Mouse (Mus musculus): ENCODE measurements at regions not wholly inside any gene's neighbourhood (a gene's known extent, or its start where the extent isn't known, plus 50 kb on each side); places are given as distances from the start of the nearest gene placed in this dataset.

DNA sequence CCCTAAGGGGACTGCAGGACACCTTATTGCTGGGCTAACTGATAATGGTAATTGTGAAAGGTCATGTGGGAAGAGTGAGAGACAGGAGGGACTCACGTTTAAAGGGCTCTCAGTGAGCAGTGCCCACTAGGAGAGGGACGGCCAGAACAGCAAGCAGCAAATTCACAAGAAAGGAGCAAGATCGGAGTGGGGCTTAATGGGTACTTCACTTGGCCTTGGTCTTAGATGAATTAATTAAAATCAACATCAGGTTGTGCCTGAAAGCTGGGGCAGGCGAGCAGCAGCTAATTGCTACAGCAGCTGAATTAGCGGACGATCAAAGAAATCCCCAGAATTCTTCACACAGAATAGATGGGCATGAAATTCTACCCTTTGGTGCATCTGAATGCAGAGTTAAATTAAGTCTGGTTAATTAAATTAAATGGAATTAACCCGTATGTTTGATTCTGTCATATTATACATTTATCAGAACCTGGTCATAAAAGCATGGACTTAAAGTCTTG is 156.9 kb downstream of the Cdh26 start:
- Histone ChIP-seq H3K27me3 (ENCODE audit: control insufficient read depth, insufficient read depth, low read length) (no peaks in the 10 kb centered on the region), H3K4me3 (replicated peaks; ENCODE audit: low read length) (no peak overlapping the region), H3K4me1 (replicated peaks; ENCODE audit: control insufficient read depth, insufficient read depth, low read length) (no peaks in the 10 kb centered on the region), H3K9me3 (ENCODE audit: control insufficient read depth, low read length) (no peaks in the 10 kb centered on the region), H3K36me3 (replicated peaks; ENCODE audit: control insufficient read depth, insufficient read depth) (no peaks in the 10 kb centered on the region), H3K27ac (no peak overlapping the region), H3K4me2 (replicated peaks) (no peak overlapping the region), H3K9ac (no peak overlapping the region)
- DNase-seq (ENCODE audit: low spot score) (no peak), ATAC-seq (ENCODE audit: low FRiP score) (no peak)
- WGBS: 60% methylated on average over 7 of the region's 7 CpGs

DNA sequence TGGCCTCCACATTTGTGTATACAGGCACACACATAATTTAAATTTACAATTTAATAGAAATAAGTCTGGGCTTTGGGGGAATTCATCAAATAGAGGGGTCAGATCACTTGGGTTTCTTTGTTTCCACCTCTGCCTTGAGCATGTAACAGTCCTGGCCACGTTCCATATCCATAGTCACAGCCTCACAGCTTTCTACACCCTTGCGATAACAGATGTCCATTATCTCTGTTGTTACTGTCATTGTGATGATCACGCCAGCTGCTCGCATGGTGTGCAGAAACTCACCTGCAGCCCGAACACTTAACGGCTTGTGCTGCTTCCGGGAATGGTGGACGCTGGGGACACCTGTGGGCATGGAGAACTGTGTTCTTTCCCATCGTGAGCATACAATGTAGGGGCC is 163.4 kb downstream of the Cdh26 start:
- Histone ChIP-seq H3K9me3 (ENCODE audit: control insufficient read depth, low read length) (no peaks in the 10 kb centered on the region), H3K36me3 (replicated peaks; ENCODE audit: control insufficient read depth, insufficient read depth) (no peaks in the 10 kb centered on the region), H3K4me3 (replicated peaks; ENCODE audit: low read length) (no peak overlapping the region), H3K27me3 (ENCODE audit: control insufficient read depth, insufficient read depth, low read length) (no peaks in the 10 kb centered on the region), H3K4me2 (replicated peaks) (no peak overlapping the region), H3K4me1 (replicated peaks; ENCODE audit: control insufficient read depth, insufficient read depth, low read length) (peaks cover 28% of the 10 kb centered on the region), H3K27ac (peak overlapping the region; percentile 41; the same call in 1 of the 2 replicates), H3K9ac (no peak overlapping the region)
- 46% methylated on average over 9 of the region's 9 CpGs for WGBS
- no peak for DNase-seq (ENCODE audit: low spot score)
- ATAC-seq (ENCODE audit: low FRiP score): 0 out of 2 replicates have a peak, but pooled peaks have one; percentile 22

DNA sequence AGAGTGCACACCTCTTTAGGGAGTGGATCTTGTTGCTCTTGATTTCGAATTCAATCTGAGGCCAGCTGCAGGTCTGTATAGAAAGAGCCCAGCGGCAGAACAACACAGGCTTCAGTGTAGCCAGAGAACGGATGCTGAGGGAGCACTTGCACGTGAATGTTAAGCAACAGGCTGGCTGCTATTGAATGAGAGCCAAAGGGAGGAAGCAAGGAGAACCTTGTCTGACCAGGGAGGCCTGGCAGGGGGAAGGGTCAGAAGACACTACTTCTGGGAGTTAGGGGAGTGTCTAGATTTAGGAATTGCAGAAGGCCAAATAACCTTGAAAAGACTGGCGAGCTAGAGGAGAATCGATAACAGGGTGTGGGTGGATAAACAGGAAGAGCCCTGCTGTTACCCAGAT is 163.8 kb downstream of the Cdh26 start:
- Histone ChIP-seq H3K4me1 (replicated peaks; ENCODE audit: control insufficient read depth, insufficient read depth, low read length) (peaks cover 28% of the 10 kb centered on the region), H3K9me3 (ENCODE audit: control insufficient read depth, low read length) (no peaks in the 10 kb centered on the region), H3K36me3 (replicated peaks; ENCODE audit: control insufficient read depth, insufficient read depth) (no peaks in the 10 kb centered on the region), H3K4me2 (replicated peaks) (no peak overlapping the region), H3K27me3 (ENCODE audit: control insufficient read depth, insufficient read depth, low read length) (no peaks in the 10 kb centered on the region), H3K9ac (no peak overlapping the region), H3K4me3 (replicated peaks; ENCODE audit: low read length) (no peak overlapping the region), H3K27ac (peak overlapping the region; percentile 41)
- 26% methylated on average over 6 of the region's 6 CpGs for WGBS
- ATAC-seq (ENCODE audit: low FRiP score) (0 out of 2 replicates have a peak, but pooled peaks have one; percentile 31), DNase-seq (ENCODE audit: low spot score) (no peak)

DNA sequence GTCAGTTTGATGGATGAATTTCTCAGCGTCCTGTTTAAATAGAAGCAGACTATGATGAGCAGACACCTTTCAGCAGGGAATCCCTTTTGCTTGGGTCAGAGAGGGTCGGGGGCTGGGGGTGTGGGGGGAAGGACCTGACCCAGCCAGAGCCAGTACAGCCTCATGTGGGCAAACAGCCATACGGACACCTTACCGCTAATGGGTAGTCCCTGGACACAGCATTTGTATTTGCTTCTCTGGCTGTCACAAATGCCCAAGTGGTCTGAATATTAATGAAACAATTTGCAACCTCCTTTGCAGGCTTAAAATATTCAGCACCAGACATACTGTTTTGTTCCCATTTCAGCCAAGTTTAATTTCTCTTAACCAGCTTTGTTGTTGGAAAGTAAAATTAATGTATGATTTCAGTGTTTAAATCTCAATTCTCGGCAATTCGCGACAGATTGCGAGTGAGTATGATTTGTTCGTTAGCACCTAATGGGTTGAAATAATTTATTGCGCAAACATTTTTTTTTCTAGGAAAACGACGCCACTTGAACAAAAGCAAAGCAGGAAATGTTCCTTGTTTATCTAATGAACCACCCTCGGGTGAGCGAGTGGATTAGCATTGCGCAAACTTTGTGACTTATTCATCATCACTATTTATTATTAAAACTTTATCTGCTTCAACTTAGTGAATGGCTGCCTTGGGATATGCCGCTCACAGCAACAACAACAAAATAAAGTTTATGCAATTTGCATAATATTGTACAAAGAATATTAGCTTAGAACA is 166.2 kb downstream of the Cdh26 start:
- Histone ChIP-seq H3K4me3 (replicated peaks; ENCODE audit: low read length) (no peak overlapping the region), H3K9ac (no peak overlapping the region), H3K9me3 (ENCODE audit: control insufficient read depth, low read length) (no peaks in the 10 kb centered on the region), H3K4me2 (replicated peaks) (no peak overlapping the region), H3K27ac (no peak overlapping the region; the same call in 1 of the 2 replicates), H3K27me3 (ENCODE audit: control insufficient read depth, insufficient read depth, low read length) (no peaks in the 10 kb centered on the region), H3K4me1 (replicated peaks; ENCODE audit: control insufficient read depth, insufficient read depth, low read length) (peaks cover 28% of the 10 kb centered on the region), H3K36me3 (replicated peaks; ENCODE audit: control insufficient read depth, insufficient read depth) (no peaks in the 10 kb centered on the region)
- 47% methylated on average over 16 of the region's 16 CpGs for WGBS
- ATAC-seq (ENCODE audit: low FRiP score) (no peak), DNase-seq (ENCODE audit: low spot score) (no peak)

DNA sequence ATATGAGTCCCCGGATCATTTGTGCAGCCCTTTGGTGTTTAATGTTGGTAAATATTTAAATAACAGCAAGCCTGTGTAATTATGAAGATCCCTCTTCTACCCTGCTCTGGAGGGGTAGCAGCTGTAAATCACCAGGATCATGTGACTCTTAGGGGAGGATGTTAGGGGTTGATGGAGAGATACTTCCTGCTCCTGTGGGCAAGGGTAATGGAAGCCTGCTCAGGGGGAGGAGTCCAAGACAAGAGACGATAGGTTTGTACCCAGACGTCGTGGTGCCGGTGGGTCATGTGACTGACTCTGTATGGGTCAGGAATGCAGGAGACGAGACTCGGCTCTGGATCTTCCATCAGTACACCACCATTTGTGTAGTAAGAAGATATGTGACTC is 166.7 kb downstream of the Cdh26 start:
- 56% methylated on average over 7 of the region's 7 CpGs for WGBS
- peak; percentile 55; the same call in 1 of the 2 replicates for ATAC-seq (ENCODE audit: low FRiP score)

DNA sequence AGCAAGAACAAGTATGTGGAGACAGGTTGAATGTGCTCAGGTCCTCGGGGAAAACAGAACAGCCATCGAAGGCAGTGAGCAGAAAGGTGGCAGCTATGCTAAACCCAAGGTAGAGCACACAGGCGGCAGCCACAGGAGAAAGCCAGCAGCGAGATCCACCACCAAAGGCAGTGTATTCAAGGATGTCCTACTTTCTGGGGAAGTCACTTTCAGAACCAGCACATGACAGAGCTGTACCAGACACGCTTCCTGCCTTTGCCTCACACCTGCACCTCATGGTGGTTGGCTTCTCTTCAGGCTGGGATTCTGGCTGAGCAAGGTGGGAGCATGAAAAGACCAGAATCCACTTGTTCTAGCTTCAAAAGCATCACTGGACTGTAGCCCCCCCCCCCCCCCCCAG is 168.0 kb downstream of the Cdh26 start:
- 96% methylated on average over 5 of the region's 5 CpGs for WGBS
- ATAC-seq (ENCODE audit: low FRiP score): no peak
- H3K4me3 ChIP-seq (replicated peaks; ENCODE audit: low read length): no peak overlapping the region
- no peak overlapping the region for H3K27ac ChIP-seq
- H3K4me2 ChIP-seq (replicated peaks): no peak overlapping the region
- no peaks in the 10 kb centered on the region for H3K36me3 ChIP-seq (replicated peaks; ENCODE audit: control insufficient read depth, insufficient read depth)
- no peak for DNase-seq (ENCODE audit: low spot score)
- no peaks in the 10 kb centered on the region for H3K27me3 ChIP-seq (ENCODE audit: control insufficient read depth, insufficient read depth, low read length)
- no peaks in the 10 kb centered on the region for H3K9me3 ChIP-seq (ENCODE audit: control insufficient read depth, low read length)
- H3K4me1 ChIP-seq (replicated peaks; ENCODE audit: control insufficient read depth, insufficient read depth, low read length): peaks cover 28% of the 10 kb centered on the region
- no peak overlapping the region for H3K9ac ChIP-seq

More for the DNA sequence above, 166.7 kb downstream of the Cdh26 start:
- Histone ChIP-seq H3K9me3 (ENCODE audit: control insufficient read depth, low read length) (no peaks in the 10 kb centered on the region), H3K9ac (no peak overlapping the region), H3K4me3 (replicated peaks; ENCODE audit: low read length) (no peak overlapping the region), H3K4me2 (replicated peaks) (no peak overlapping the region), H3K4me1 (replicated peaks; ENCODE audit: control insufficient read depth, insufficient read depth, low read length) (peaks cover 28% of the 10 kb centered on the region), H3K27me3 (ENCODE audit: control insufficient read depth, insufficient read depth, low read length) (no peaks in the 10 kb centered on the region), H3K36me3 (replicated peaks; ENCODE audit: control insufficient read depth, insufficient read depth) (no peaks in the 10 kb centered on the region), H3K27ac (no peak overlapping the region)
- no peak for DNase-seq (ENCODE audit: low spot score)

DNA sequence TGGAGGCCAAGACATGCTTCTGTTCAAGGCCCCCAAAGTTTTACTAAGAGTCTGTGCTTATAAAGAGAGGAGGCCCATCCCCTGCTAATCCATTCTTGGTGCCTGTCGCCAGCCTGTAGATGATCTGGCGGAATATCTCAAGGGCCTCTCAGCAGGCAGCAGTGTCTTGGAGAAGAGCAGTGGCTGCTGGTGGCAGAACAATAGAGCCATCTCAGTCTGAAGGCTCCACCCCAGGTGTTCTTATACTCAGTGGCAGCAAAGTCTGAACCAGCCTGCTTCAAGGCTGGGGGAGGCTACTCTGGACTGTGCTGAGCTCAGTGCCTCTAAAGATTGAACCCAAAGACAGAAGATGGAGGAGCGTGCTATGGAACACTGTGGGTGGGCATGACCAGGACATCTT is 168.5 kb downstream of the Cdh26 start:
- ATAC-seq (ENCODE audit: low FRiP score) (no peak), DNase-seq (ENCODE audit: low spot score) (no peak)
- 82% methylated on average over 3 of the region's 3 CpGs for WGBS
- Histone ChIP-seq H3K27ac (no peak overlapping the region), H3K4me2 (replicated peaks) (no peak overlapping the region), H3K4me3 (replicated peaks; ENCODE audit: low read length) (no peak overlapping the region), H3K36me3 (replicated peaks; ENCODE audit: control insufficient read depth, insufficient read depth) (no peaks in the 10 kb centered on the region), H3K4me1 (replicated peaks; ENCODE audit: control insufficient read depth, insufficient read depth, low read length) (peaks cover 26% of the 10 kb centered on the region), H3K9ac (no peak overlapping the region), H3K27me3 (ENCODE audit: control insufficient read depth, insufficient read depth, low read length) (no peaks in the 10 kb centered on the region), H3K9me3 (ENCODE audit: control insufficient read depth, low read length) (no peaks in the 10 kb centered on the region)

DNA sequence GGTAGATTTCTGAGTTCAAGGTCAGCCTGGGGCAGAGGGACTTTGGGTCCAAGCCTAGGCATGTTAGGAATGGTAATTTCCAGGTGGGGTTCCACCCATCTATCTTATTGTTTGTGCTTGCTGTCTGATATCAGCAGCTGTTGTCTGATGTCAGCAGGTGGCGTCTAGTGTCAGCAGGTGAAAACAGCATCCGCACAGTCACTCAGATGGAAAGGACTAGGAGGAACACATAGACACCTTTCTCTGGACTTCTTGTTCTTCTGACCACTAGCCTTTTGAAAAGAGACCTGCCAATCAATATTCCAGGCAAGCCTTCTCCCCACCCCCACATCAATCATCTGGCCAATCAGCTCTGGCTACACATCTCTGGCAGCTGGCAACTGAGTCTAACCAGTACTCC is 173.1 kb downstream of the Cdh26 start:
- WGBS: 91% methylated on average over 2 of the region's 2 CpGs
- Histone ChIP-seq H3K4me1 (replicated peaks; ENCODE audit: control insufficient read depth, insufficient read depth, low read length) (no peaks in the 10 kb centered on the region), H3K36me3 (replicated peaks; ENCODE audit: control insufficient read depth, insufficient read depth) (no peaks in the 10 kb centered on the region), H3K9ac (no peak overlapping the region), H3K4me3 (replicated peaks; ENCODE audit: low read length) (no peak overlapping the region), H3K4me2 (replicated peaks) (no peak overlapping the region), H3K27me3 (ENCODE audit: control insufficient read depth, insufficient read depth, low read length) (no peaks in the 10 kb centered on the region), H3K27ac (no peak overlapping the region), H3K9me3 (ENCODE audit: control insufficient read depth, low read length) (no peaks in the 10 kb centered on the region)
- DNase-seq (ENCODE audit: low spot score): no peak
- ATAC-seq (ENCODE audit: low FRiP score): no peak

DNA sequence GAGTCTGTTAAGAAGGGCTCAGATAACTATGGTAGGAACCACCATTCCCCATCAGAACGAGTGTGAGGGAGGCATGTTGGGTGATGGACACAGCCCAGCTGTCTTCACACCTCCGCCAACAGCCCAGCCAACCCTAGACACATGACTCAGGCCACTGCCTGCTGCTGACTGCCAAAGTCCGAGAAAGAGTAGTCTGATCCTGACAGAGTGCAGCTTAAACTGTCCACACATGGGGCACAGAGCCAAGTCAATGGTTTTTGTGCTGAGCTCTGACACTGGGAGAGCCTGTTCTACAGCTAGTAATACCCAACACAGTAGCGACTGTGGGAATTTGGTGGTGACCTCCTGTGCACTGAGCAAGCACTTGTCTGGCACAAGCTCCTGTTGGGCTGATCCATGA is 176.4 kb downstream of the Cdh26 start:
- Histone ChIP-seq H3K27ac (no peak overlapping the region), H3K9ac (no peak overlapping the region), H3K4me1 (replicated peaks; ENCODE audit: control insufficient read depth, insufficient read depth, low read length) (no peaks in the 10 kb centered on the region), H3K36me3 (replicated peaks; ENCODE audit: control insufficient read depth, insufficient read depth) (no peaks in the 10 kb centered on the region), H3K27me3 (ENCODE audit: control insufficient read depth, insufficient read depth, low read length) (no peaks in the 10 kb centered on the region), H3K4me2 (replicated peaks) (no peak overlapping the region), H3K9me3 (ENCODE audit: control insufficient read depth, low read length) (no peaks in the 10 kb centered on the region), H3K4me3 (replicated peaks; ENCODE audit: low read length) (no peak overlapping the region)
- WGBS: 74% methylated on average over 4 of the region's 4 CpGs
- DNase-seq (ENCODE audit: low spot score): no peak
- no peak for ATAC-seq (ENCODE audit: low FRiP score)

Measured in hindbrain, embryonic 14.5 days (tissue).